Mouse (Mus musculus) layer of hippocampus, postnatal 25 days (tissue): ENCODE results near the gene Ptpre. TPM values are rescaled to one million over a fixed set of nuclear protein-coding genes. Genes with fewer than 3 reads are reported as not detected.
A peak's percentile ranks its signal among the peaks of the same experiment; 100 is the strongest.
"Not testable (repeated sequence)": the region's sequence is repeated elsewhere in the genome, so short reads cannot be mapped to it uniquely, and the experiment has no call there.

ENCODE experiments used
- DNase-seq, 2 experiments: peaks; one replicate each; pipeline ENCODE4 v3.0.0; 2022; ENCODE audit warnings: mixed read lengths in 2 of 2, low spot score in 1 of 2; ENCODE audit errors: extremely low spot score in 1 of 2
- total RNA-seq, 2 experiments: library from RNA; stranded (reverse); gene quantifications; 2 replicates each; pipeline ENCODE4 v1.2.3; 2021

Ptpre gene
- total RNA-seq, 2 experiments from 2014 or later, result 47.4 to 59.0 TPM

- no peak for DNase-seq
These were observed 64.3 kb downstream of the Ptpre start for GRCm38 (mm10) chr7:135601607-135602006.

DNA sequence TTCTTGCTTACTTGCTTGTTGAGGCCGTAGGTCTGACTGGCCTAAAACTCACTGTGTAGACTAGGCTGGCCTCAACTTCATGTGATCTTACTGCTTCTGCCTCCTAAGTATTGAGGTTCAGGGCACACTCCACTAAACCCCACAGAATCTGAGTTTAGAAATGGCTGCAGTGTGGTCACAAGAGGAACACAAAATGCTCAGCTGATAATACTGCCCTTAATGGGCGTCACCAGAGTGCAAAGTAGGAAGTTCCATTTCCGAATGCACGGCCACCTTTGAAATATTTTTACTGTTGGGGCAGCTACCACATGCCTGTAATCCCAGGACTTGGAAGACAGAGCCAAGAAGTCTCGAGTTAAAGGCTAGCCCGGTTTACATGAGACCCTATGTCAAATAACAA, 65.0 kb downstream of the Ptpre start:
- no peak for DNase-seq

GRCm38 (mm10) chr7:135602881-135603523, 65.7 kb downstream of the Ptpre start:
- DNase-seq, result no peak

GRCm38 (mm10) chr7:135605002-135605803, 67.9 kb downstream of the Ptpre start:
- no peak for DNase-seq

DNA sequence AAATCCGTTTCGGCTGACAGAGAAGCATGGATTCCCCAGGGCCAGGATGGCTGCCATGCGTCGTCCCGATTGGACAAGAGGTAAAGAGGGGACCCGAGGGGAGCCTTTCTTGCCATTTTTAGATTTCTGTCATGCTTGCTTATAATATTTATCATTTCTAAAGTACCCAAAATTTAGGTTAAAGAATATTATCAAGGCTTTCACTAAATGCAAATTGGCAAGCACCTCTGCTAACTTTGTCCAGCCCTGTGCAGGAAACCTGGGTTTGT, 68.5 kb downstream of the Ptpre start:
- no peak for DNase-seq

DNA sequence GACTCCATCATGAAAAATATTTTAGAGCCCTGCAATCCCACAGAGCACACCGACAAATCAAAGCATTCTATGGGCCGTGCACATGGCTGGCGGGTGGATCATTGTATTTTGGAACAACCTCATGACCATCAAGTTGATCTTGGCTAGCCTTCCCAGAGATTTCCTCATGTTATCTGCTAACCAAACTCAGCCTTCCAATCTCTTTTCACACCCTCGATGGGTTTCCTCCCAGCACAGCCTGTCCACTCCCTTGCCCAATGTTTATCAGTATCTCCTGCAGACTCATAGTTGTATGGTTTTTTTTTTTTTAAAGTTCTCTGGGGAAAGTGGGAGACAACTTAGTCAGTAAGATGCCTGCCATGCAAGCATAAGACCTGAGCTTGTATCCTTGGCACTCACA, 70.9 kb downstream of the Ptpre start:
- DNase-seq, result no peak

DNA sequence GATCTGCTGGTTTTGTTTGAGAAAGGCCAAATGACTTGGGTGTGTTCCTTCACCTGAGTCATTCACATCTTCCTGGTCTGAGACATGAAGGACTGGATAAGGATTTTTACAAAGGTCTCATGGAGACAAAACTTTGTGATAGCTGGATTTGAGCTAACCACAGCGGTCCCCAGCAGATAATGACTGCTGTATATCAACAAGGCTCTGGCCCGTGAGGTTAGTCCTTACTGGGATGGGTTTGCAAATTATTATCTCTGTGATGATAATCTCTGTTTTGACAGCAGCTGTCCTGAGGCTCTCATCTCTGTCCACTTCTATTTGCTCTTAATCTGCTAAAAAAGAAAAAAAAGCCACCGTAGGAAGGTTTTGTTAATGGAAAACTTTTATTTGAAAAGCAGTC, 71.7 kb downstream of the Ptpre start:
- DNase-seq, result no peak

GRCm38 (mm10) chr7:135609655-135610054, 72.4 kb downstream of the Ptpre start:
- no peak for DNase-seq

- DNase-seq, result no peak
These were observed 75.0 kb downstream of the Ptpre start for GRCm38 (mm10) chr7:135612276-135612675.

DNA sequence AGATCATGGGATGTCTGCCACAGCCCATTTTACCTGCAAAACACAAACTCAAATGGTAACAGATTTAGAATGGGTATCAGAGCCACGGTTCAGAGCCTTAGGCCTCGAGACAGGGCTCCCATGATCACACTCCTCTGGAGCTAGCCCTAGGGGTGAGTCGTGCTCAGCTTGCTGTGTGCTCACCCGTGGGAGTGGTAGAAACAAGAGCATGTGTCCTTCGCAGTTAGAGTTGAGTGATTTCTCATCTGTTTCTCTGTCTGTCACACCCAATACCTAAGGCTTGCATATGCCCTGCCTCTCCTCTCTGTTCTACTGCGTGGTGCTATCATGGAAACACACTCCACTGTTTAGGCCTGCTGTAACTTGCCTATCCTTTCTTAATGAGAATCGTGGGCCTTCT, 75.5 kb downstream of the Ptpre start:
- DNase-seq, result no peak

DNA sequence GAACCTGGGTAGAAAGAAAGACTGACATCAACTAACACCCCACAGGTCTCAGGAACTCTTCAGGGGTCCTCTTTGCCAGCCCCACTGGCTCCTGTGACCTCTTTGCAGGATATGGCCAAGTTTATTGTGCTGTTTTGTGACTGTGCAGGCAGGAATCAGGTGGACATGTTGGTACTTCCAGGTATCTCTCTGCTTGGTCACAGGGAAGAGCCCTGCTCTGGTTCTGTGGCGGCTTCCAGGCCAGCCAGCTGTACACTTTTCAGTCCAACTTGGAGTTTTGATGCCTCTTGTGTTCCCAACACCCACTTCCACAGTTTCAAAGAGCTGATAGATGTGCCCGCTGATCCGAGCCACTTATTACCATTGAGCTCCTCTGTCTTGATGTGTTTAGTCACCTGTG, 76.1 kb downstream of the Ptpre start:
- DNase-seq, result no peak

DNA sequence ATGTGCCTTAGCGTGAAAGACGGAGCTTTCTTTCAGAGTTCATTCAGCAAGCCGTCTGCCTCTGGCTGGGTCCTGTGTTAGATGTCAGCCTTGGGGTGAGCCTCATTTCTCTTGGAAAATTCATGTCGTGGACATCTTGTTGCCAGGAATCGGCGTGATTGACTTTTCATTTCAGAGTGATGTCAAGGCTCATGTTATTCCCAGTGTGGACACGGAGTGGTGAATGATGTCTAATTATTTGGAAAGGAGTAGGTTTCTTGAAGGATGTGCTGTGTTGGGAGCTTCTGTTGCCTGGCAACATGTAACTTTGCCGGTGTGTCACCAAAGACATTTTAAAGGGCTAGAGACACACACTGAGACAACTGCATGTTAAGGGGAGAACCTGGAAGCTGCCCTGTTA, 77.6 kb downstream of the Ptpre start:
- DNase-seq, result no peak

DNA sequence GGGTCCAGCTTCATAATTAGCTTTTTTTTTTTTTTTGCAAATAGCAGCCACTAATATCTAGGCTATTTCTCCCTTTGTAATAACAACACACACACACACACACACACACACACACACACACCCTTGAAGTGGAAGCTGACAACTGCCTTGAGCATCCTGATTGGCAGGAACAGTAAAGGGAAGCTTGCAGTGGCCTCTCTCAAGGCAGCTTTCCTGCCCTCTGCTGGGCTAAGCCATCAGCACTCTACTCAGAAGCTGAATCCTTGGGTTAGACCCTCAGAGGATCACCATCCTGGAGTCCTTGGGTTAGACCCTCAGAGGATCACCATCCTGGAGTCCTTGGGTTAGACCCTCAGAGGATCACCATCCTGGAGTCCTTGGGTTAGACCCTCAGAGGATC, 79.2 kb downstream of the Ptpre start:
- not testable (repeated sequence) for DNase-seq

DNA sequence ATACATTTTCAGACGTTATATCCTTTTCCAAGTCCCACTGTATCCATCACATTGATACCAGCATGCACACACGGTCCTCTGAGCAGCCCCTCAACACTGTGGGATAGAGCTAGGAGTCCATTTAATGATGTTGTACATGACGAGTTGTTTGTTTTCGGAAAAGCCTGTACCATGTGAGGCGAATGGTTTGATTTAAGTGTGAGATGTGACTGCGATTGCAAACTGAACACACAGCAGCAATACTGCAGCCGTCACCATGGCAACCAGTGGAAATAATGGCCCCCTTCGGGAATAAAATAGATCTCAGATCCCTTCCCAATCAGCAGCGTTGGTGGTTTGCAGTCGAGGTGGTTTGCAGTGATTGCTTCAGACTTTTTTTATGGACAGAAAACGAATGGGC, 80.5 kb downstream of the Ptpre start:
- DNase-seq, result peak in 1 of 2 experiments; percentile 47

DNA sequence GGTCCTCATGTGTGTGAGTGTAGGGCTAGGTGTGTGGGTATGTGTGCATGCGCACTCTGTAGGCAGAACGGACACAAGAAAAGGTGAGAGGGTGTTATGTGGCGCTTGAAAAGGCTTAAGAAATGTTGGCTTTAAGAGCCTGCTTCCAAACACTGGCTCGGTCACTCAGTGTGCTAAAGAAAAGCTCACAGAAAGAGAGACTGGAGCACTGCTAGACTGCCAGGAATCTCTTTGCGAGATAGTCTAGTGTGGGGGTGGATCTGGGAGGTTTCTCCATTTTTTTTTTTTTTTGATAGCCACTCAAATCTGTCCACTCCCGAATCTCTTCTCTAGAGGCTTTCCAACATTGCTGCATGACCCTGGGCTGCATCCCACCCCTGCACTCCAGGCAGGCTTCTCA, 84.4 kb downstream of the Ptpre start:
- DNase-seq, result no peak

DNA sequence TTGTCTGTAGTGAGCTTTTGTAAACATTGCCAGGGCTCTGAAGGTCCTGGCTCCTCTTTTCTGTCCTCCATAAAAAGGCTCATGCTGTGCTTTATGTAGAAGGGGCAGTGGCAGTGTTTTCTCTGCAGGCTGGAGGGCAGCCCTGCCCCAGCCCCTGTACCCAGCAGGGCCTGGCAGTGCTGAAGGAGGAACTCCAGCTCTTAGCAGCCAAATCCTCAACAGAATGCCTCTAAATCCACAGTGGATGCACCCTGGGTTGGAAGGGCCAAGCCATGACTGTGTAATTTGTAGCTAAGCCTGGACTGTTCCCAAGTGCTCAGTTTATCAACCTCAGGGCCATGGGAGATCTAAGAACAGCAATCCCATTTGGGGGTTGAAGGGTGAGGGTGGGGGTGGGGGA, 85.0 kb downstream of the Ptpre start:
- DNase-seq, result no peak

- DNase-seq, result no peak
These were observed 87.6 kb downstream of the Ptpre start for GRCm38 (mm10) chr7:135624854-135625253.

- DNase-seq, result no peak
These were observed 91.1 kb downstream of the Ptpre start for GRCm38 (mm10) chr7:135628363-135628762.

- DNase-seq, result no peak
These were observed 91.7 kb downstream of the Ptpre start for GRCm38 (mm10) chr7:135629019-135629418.

DNA sequence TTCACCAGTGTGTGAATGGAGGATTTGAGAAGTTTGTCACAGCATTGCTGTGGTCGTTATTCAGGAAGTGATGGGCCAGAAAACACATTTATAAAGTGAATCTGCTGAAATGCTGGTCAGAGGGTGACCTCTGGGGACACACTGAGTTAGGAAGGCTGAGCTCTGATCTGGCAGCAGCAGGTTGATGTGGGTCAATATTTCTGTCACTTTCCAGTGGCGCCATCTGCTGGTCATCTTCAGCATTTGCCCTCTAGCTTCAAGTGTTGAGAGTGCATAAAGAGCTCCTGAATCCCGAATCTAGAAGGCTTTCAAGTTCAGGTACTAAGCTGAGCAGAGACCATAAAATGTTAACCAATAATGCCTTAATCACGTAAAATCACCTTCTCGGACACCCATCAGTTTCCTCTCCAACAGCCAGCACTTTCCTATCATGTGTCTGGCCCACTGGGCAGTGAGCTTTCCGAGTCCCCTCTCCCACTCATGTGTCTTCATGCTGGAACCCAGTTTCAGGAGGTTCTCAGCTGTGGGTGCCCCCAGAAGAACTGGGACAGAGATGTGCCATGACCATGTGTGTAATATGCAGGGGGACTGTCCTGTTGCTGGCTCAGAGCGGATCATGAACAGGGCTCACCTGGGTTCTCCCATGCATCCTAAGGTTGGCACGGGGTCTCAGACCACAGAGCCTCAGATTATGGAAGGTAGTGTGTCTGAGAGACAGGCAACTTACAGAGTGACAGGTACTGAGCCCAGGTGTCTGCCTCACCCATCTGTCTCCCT, 94.7 kb downstream of the Ptpre start:
- DNase-seq, result peak; percentile 64 to 87

DNA sequence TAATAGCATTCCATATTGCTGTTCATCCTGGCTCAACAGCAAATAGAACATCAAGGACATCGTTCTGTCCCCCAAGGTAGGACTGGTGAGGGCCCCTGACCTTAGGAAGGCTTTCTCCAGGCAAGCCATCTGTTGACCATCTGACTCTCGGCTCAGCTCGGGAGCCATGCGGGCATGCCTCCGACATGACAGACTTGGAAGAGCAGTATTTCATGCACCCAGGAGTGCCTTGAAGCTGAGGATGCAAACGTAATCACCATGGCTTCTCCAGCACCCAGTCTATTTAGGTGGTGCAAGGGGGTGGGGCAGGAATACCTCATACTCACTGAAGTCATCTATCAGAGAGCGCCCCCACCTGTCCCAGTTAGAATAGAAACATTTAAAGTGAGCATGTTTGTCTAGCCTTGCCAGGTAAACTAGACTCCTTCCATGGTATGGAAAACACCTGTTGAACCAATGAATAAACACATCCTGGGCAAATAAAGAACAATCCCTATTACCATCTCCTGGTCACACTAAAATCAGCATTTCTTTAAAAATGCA, 95.5 kb downstream of the Ptpre start:
- no peak for DNase-seq
